Mouse (Mus musculus) hindbrain, embryonic 16.5 days (tissue): ENCODE measurements around the gene Trmt112. TPM values are rescaled to one million over a fixed set of nuclear protein-coding genes. Genes with fewer than 3 reads are reported as not detected.

Experiments used
- microRNA-seq: library from miRNA; unstranded; fragments of <30 nt; microRNA quantifications from one replicate; pipeline ENCODE4, GENCODE M21; 2017
- polyA plus RNA-seq: library from polyadenylated mRNA; unstranded; fragments of >200 nt; fragmentation: Nextera tagmentation; extraction: Ambion mirVana; gene quantifications from 2 replicates; pipeline ENCODE4 v1.2.1, GENCODE M21; 2015

Gene Trmt112
- polyA plus RNA-seq, 1 experiment from 2014 or later, result 101 TPM

Small RNAs within 50 kb of the gene (microRNA-seq; reads per million reads assigned to microRNA genes)
- gene Mir6990, result 1.2 reads per million

Other genes starting within 250 kb of the Trmt112 start
- gene Rps6ka4, start 69.1 kb upstream of the Trmt112 start, polyA plus RNA-seq, result 17.3 and 17.4 TPM in 2 replicates
- gene Ccdc88b, start 51.5 kb upstream of the Trmt112 start, polyA plus RNA-seq, result 0.80 and 0.85 TPM in 2 replicates
- gene Prdx5, start 408 bp downstream of the Trmt112 start, polyA plus RNA-seq, result 408 and 532 TPM in 2 replicates
- gene Esrra, start 12.1 kb downstream of the Trmt112 start, polyA plus RNA-seq, result 17.7 and 17.8 TPM in 2 replicates
- gene Catsperz, start 15.7 kb downstream of the Trmt112 start, polyA plus RNA-seq, result 2.9 and 3.3 TPM in 2 replicates
- 14.4 and 19.1 TPM in 2 replicates for gene Kcnk4, start 24.8 kb downstream of the Trmt112 start, polyA plus RNA-seq
- 96.0 and 109 TPM in 2 replicates for gene Bad, start 32.2 kb downstream of the Trmt112 start, polyA plus RNA-seq
- 67.1 and 77.6 TPM in 2 replicates for gene Gpr137, start 32.8 kb downstream of the Trmt112 start, polyA plus RNA-seq
- 89.4 and 96.8 TPM in 2 replicates for gene Ppp1r14b, start 65.3 kb downstream of the Trmt112 start, polyA plus RNA-seq
- gene Plcb3, start 66.8 kb downstream of the Trmt112 start, polyA plus RNA-seq, result 13.1 and 13.8 TPM in 2 replicates
- 159 and 192 TPM in 2 replicates for gene Fkbp2, start 70.8 kb downstream of the Trmt112 start, polyA plus RNA-seq
- 49.6 and 71.2 TPM in 2 replicates for gene Vegfb, start 78.0 kb downstream of the Trmt112 start, polyA plus RNA-seq
- 22.7 and 24.8 TPM in 2 replicates for gene Dnajc4, start 82.9 kb downstream of the Trmt112 start, polyA plus RNA-seq
- gene Nudt22, start 86.4 kb downstream of the Trmt112 start, polyA plus RNA-seq, result 20.6 and 21.8 TPM in 2 replicates
- 22.7 and 25.3 TPM in 2 replicates for gene Trpt1, start 86.4 kb downstream of the Trmt112 start, polyA plus RNA-seq
- gene Fermt3, start 109.8 kb downstream of the Trmt112 start, polyA plus RNA-seq, result 4.0 and 5.7 TPM in 2 replicates
- 214 and 236 TPM in 2 replicates for gene Stip1, start 130.3 kb downstream of the Trmt112 start, polyA plus RNA-seq
- 6.3 and 7.1 TPM in 2 replicates for gene Macrod1, start 147.1 kb downstream of the Trmt112 start, polyA plus RNA-seq
- gene Flrt1, start 196.0 kb downstream of the Trmt112 start, polyA plus RNA-seq, result 8.8 and 11.3 TPM in 2 replicates